Mouse (Mus musculus) myocyte (in vitro differentiated cells): ENCODE data around the gene Ntpcr.

Source experiments
- CEBPB ChIP-seq: IDR thresholded peaks from 2 replicates; pipeline ENCODE4 v1.6.1; 2011; ENCODE audit warnings: mild to moderate bottlenecking, moderate library complexity; ENCODE audit not compliant: poor library complexity, insufficient read depth, severe bottlenecking
- E2F4 ChIP-seq: IDR thresholded peaks from one replicate; pipeline ENCODE4 v1.6.1; 2011; ENCODE audit warnings: mild to moderate bottlenecking, control low read depth, moderate library complexity; ENCODE audit not compliant: insufficient read depth
- MAX ChIP-seq: IDR thresholded peaks from one replicate; pipeline ENCODE4 v1.6.1; 2011; ENCODE audit warnings: low read depth, mild to moderate bottlenecking, control low read depth
- MYOD1 ChIP-seq, 3 experiments: IDR thresholded peaks; one replicate each; pipeline ENCODE4 v1.6.1; 2011; ENCODE audit warnings: control low read depth in 2 of 3, low read depth in 2 of 3, mild to moderate bottlenecking in 2 of 3, moderate library complexity in 1 of 3; ENCODE audit not compliant: insufficient read length in 2 of 3, control insufficient read depth in 1 of 3
- MYOG ChIP-seq, 3 experiments: IDR thresholded peaks; one replicate each; pipeline ENCODE4 v1.6.1; 2011; ENCODE audit warnings: control low read depth in 2 of 3, low read depth in 2 of 3, mild to moderate bottlenecking in 2 of 3; ENCODE audit not compliant: insufficient read length in 2 of 3, control insufficient read depth in 1 of 3, insufficient read depth in 1 of 3
- POLR2A ChIP-seq: IDR thresholded peaks from one replicate; pipeline ENCODE4 v1.6.1; 2011; ENCODE audit warnings: low read depth, mild to moderate bottlenecking, control low read depth, moderate library complexity; ENCODE audit not compliant: insufficient read length
- POLR2AphosphoS2 ChIP-seq: IDR thresholded peaks from one replicate; pipeline ENCODE4 v1.6.1; 2011; ENCODE audit warnings: low read depth, control low read depth; ENCODE audit not compliant: insufficient read length
- SRF ChIP-seq: IDR thresholded peaks from one replicate; pipeline ENCODE4 v1.6.1; 2011; ENCODE audit warnings: low read depth; ENCODE audit not compliant: control insufficient read depth, insufficient read length
- TCF12 ChIP-seq: IDR thresholded peaks from one replicate; pipeline ENCODE4 v1.6.1; 2011; ENCODE audit warnings: mild to moderate bottlenecking, control low read depth; ENCODE audit not compliant: poor library complexity, insufficient read depth, severe bottlenecking
- USF1 ChIP-seq: IDR thresholded peaks from one replicate; pipeline ENCODE4 v1.6.1; 2011; ENCODE audit warnings: low read depth, mild to moderate bottlenecking, control low read depth, moderate library complexity

DNA sequence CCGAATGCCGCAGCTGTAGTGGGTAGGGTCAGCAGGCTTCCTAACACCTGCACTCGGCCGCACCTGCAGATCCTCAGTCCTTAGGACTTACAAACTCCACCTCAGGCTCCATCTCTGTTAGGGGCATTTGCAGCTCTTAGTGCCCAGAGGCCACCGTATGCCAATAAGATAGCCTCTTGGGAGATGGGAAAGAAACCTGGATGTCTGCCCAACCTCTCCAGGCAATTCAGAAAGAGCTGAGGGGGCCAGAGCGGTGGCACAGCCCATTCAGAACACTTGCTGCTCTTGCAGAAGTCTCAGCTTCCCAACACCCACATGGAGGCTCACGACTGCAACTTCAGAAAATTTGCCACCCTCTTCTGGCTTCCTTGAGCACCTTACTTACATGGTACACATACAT is 23.9 kb upstream of the Ntpcr start:
- no peak for TF ChIP-seq CEBPB
- no peak for TF ChIP-seq TCF12
- TF ChIP-seq POLR2AphosphoS2, result no peak
- TF ChIP-seq MYOG (IDR thresholded peaks at IDR 0.05; ENCODE audit: control insufficient read depth in 1 of 3, insufficient read depth in 1 of 3, insufficient read length in 2 of 3, low read depth in 2 of 3), result no peak
- no peak for TF ChIP-seq POLR2A
- no peak for TF ChIP-seq MAX
- TF ChIP-seq USF1, result no peak
- no peak for TF ChIP-seq E2F4
- no peak for TF ChIP-seq SRF
- no peak for TF ChIP-seq MYOD1 (IDR thresholded peaks at IDR 0.05; ENCODE audit: control insufficient read depth in 1 of 3, insufficient read length in 2 of 3, low read depth in 2 of 3)
